Mouse (Mus musculus) urinary bladder, adult 2 months (tissue): ENCODE measurements around the gene Mki67. TPM values are rescaled to one million over a fixed set of nuclear protein-coding genes. Genes with fewer than 3 reads are reported as not detected.

Experiments
- polyA plus RNA-seq: library from polyadenylated mRNA; depleted of rRNA; stranded (reverse); fragments of >200 nt; gene quantifications from 2 replicates; pipeline ENCODE4 v1.2.3, GENCODE M21; 2012; rRNA removed

Mki67 gene
- polyA plus RNA-seq, 1 experiment, result 1.6 TPM

Other genes with a start within 250 kb of the Mki67 start
- not detected in 2 replicates for gene Clrn3, start 187.7 kb downstream of the Mki67 start, polyA plus RNA-seq
- 6.5 and 7.4 TPM in 2 replicates for gene Ptpre, start 178.9 kb downstream of the Mki67 start, polyA plus RNA-seq